Mouse (Mus musculus) thymus, adult 2 months (tissue): Measurements from ENCODE around the gene Plbd2.

ENCODE experiments used
- CTCF ChIP-seq: fragments of 200-500 bp; IDR thresholded peaks from 2 replicates; pipeline ENCODE4 v1.5.1; 2012; ENCODE audit warnings: mild to moderate bottlenecking, control low read depth, low read length, moderate library complexity, borderline replicate concordance; ENCODE audit not compliant: control insufficient read depth, poor library complexity, insufficient read depth; ENCODE audit errors: extremely low read depth
- POLR2A ChIP-seq: fragments of 200-500 bp; IDR thresholded peaks from 2 replicates; pipeline ENCODE4 v1.6.1; 2012; ENCODE audit warnings: mild to moderate bottlenecking, low read length, control low read depth, moderate library complexity; ENCODE audit not compliant: control insufficient read depth, poor library complexity, insufficient read depth; ENCODE audit errors: extremely low read depth

DNA sequence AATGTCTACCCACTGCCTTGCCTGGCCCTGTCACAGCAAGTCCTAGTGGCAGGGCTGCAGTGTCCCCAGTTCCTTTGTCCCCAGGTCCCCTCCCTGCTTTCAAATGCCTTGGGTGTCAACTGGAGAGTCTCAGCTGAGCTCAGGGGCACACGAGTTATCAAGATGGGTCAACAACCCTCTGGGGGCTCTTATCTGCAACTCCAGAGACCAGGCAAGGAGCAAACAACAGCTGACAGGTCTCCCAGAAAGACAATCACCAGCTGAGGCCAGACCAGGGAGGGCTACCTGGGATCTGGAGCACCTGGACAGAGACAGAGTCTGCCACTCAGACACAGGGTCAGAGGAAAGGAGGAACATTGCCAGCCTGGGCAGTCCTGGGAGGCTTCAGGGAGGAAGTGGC is 47.2 kb downstream of the Plbd2 start:
- TF ChIP-seq CTCF (no peak), POLR2A (no peak)
